Comparison of ENCODE assay signal across 18 mouse cellular contexts in genomic region chr2:28089095-28089494, GRCm38 (mm10). TPM values are rescaled to one million over a fixed set of nuclear protein-coding genes. Genes with fewer than 3 reads are reported as not detected.
DNase-seq lines count a peak whose midpoint lies in the region; ATAC-seq and TF ChIP-seq lines count a peak whose summit lies in the region.
"Had no signal": no experiment of that assay in that cellular context is flagged by ENCODE, and none has a peak within 500 bp of the region (broad histone marks: within the 10 kb centered on the region; RNA-seq: fewer than 3 reads in every experiment).

No protein-coding gene starts in this region.

- no peaks in the 10 kb centered on the region for H3K27me3 ChIP-seq in hindbrain, embryonic 10.5 days (ENCODE audit: insufficient read depth, poor library complexity, severe bottlenecking)
- H3K27me3 ChIP-seq in hindbrain, postnatal 0 days (ENCODE audit: insufficient read depth, low read length): no peaks in the 10 kb centered on the region
- H3K27me3 ChIP-seq in lung, embryonic 16.5 days (ENCODE audit: control insufficient read depth, insufficient read depth, low read depth, low read length): no peaks in the 10 kb centered on the region
- H3K27me3 ChIP-seq in hindbrain, embryonic 14.5 days (ENCODE audit: control insufficient read depth, insufficient read depth, low read length): no peaks in the 10 kb centered on the region
- H3K27me3 ChIP-seq in midbrain, embryonic 16.5 days (ENCODE audit: control insufficient read depth, insufficient read depth, low read depth, low read length): no peaks in the 10 kb centered on the region
- H3K27me3 ChIP-seq: embryonic facial prominence, embryonic 15.5 days had no signal

- peak overlapping the region; percentile 51; the same call in 1 of the 2 replicates for H3K27ac ChIP-seq in hindbrain, embryonic 10.5 days
- no peak overlapping the region for H3K27ac ChIP-seq in hindbrain, postnatal 0 days
- H3K27ac ChIP-seq in lung, embryonic 16.5 days (ENCODE audit: low read length): no peak overlapping the region
- peak overlapping the region; percentile 80; the same call in 1 of the 2 replicates for H3K27ac ChIP-seq in hindbrain, embryonic 14.5 days
- no peak overlapping the region for H3K27ac ChIP-seq in midbrain, embryonic 16.5 days (ENCODE audit: low read length)
- H3K27ac ChIP-seq: embryonic facial prominence, embryonic 15.5 days had no signal

- H3K4me3 ChIP-seq in hindbrain, embryonic 10.5 days: no peak overlapping the region
- H3K4me3 ChIP-seq in hindbrain, postnatal 0 days (ENCODE audit: low read length): no peak overlapping the region
- H3K4me3 ChIP-seq in lung, embryonic 16.5 days (ENCODE audit: low read length): no peak overlapping the region
- H3K4me3 ChIP-seq in lung, adult 2 months (replicated peaks; ENCODE audit: extremely low read depth, low read depth, low read length): no peak overlapping the region
- H3K4me3 ChIP-seq in hindbrain, embryonic 14.5 days (replicated peaks; ENCODE audit: low read length): no peak overlapping the region
- H3K4me3 ChIP-seq in midbrain, embryonic 16.5 days (ENCODE audit: low read depth, low read length): no peak overlapping the region
- H3K4me3 ChIP-seq: embryonic facial prominence, embryonic 15.5 days had no signal

- DNase-seq in hindbrain, embryonic 10.5 days (ENCODE audit: low spot score): no peak
- DNase-seq in hindbrain, postnatal 0 days (ENCODE audit: low spot score): no peak
- DNase-seq in lung, adult 2 months: no peak
- DNase-seq in hindbrain, embryonic 14.5 days (ENCODE audit: low spot score): no peak
- no peak for DNase-seq in right cerebral cortex, postnatal 14 days
- no peak for DNase-seq in testis, postnatal 10 days (ENCODE audit: low spot score)
- DNase-seq: adrenal gland, postnatal 36 days; cerebellum, adult 9-11 months; kidney, postnatal 10 days; right cerebral cortex, postnatal 25 days had no signal

- H3K36me3 ChIP-seq in hindbrain, embryonic 10.5 days: no peaks in the 10 kb centered on the region
- no peaks in the 10 kb centered on the region for H3K36me3 ChIP-seq in hindbrain, postnatal 0 days (ENCODE audit: insufficient read depth, low read length)
- no peaks in the 10 kb centered on the region for H3K36me3 ChIP-seq in lung, embryonic 16.5 days (ENCODE audit: control insufficient read depth, insufficient read depth, low read length)
- H3K36me3 ChIP-seq in hindbrain, embryonic 14.5 days (replicated peaks; ENCODE audit: control insufficient read depth, insufficient read depth): no peaks in the 10 kb centered on the region
- H3K36me3 ChIP-seq in midbrain, embryonic 16.5 days (ENCODE audit: control insufficient read depth, insufficient read depth, low read length): no peaks in the 10 kb centered on the region
- H3K36me3 ChIP-seq: embryonic facial prominence, embryonic 15.5 days had no signal

- H3K9ac ChIP-seq in hindbrain, postnatal 0 days (replicated peaks; ENCODE audit: low read length): no peak overlapping the region
- H3K9ac ChIP-seq in lung, embryonic 16.5 days (ENCODE audit: low read length): no peak overlapping the region
- H3K9ac ChIP-seq in hindbrain, embryonic 14.5 days: no peak overlapping the region
- no peak overlapping the region for H3K9ac ChIP-seq in midbrain, embryonic 16.5 days (ENCODE audit: low read depth, low read length)
- H3K9ac ChIP-seq: embryonic facial prominence, embryonic 15.5 days had no signal

- no peaks in the 10 kb centered on the region for H3K9me3 ChIP-seq in hindbrain, embryonic 10.5 days
- no peaks in the 10 kb centered on the region for H3K9me3 ChIP-seq in hindbrain, postnatal 0 days (ENCODE audit: low read length)
- no peaks in the 10 kb centered on the region for H3K9me3 ChIP-seq in lung, embryonic 16.5 days (ENCODE audit: control insufficient read depth, low read length)
- no peaks in the 10 kb centered on the region for H3K9me3 ChIP-seq in hindbrain, embryonic 14.5 days (ENCODE audit: control insufficient read depth, low read length)
- H3K9me3 ChIP-seq in midbrain, embryonic 16.5 days (replicated peaks; ENCODE audit: control insufficient read depth, low read length, poor library complexity, severe bottlenecking): no peaks in the 10 kb centered on the region
- H3K9me3 ChIP-seq: embryonic facial prominence, embryonic 15.5 days had no signal

- no peak overlapping the region for H3K4me2 ChIP-seq in hindbrain, postnatal 0 days (ENCODE audit: low read depth, low read length)
- no peak overlapping the region for H3K4me2 ChIP-seq in lung, embryonic 16.5 days (ENCODE audit: low read depth, low read length)
- no peak overlapping the region for H3K4me2 ChIP-seq in hindbrain, embryonic 14.5 days (replicated peaks)
- H3K4me2 ChIP-seq in midbrain, embryonic 16.5 days (ENCODE audit: low read length): no peak overlapping the region
- H3K4me2 ChIP-seq: embryonic facial prominence, embryonic 15.5 days had no signal

- WGBS in hindbrain, embryonic 10.5 days: 70% methylated on average over 5 of the region's 5 CpGs
- 79% methylated on average over 5 of the region's 5 CpGs for WGBS in hindbrain, postnatal 0 days
- WGBS in lung, embryonic 16.5 days: 21% methylated on average over 5 of the region's 5 CpGs
- WGBS in lung, adult 2 months: 47% methylated on average over 5 of the region's 5 CpGs
- 67% methylated on average over 5 of the region's 5 CpGs for WGBS in hindbrain, embryonic 14.5 days
- WGBS in midbrain, embryonic 16.5 days: 76% methylated on average over 5 of the region's 5 CpGs

- H3K4me1 ChIP-seq in hindbrain, embryonic 10.5 days (replicated peaks): peaks cover 30% of the 10 kb centered on the region
- 0 out of 2 replicates have a peak, but pooled peaks cover 4% of the 10 kb centered on the region for H3K4me1 ChIP-seq in hindbrain, postnatal 0 days (ENCODE audit: insufficient read depth, low read length)
- peaks cover 4% of the 10 kb centered on the region; the same call in 1 of the 2 replicates for H3K4me1 ChIP-seq in lung, embryonic 16.5 days (replicated peaks; ENCODE audit: control insufficient read depth, insufficient read depth, low read length)
- H3K4me1 ChIP-seq in lung, adult 2 months (ENCODE audit: control insufficient read depth, insufficient read depth, low read length): no peaks in the 10 kb centered on the region; the same call in 1 of the 2 replicates
- H3K4me1 ChIP-seq in hindbrain, embryonic 14.5 days (replicated peaks; ENCODE audit: control insufficient read depth, insufficient read depth, low read length): peaks cover 19% of the 10 kb centered on the region
- H3K4me1 ChIP-seq in midbrain, embryonic 16.5 days (ENCODE audit: control insufficient read depth, insufficient read depth, low read length): peaks cover 19% of the 10 kb centered on the region
- H3K4me1 ChIP-seq: embryonic facial prominence, embryonic 15.5 days had no signal

- TF ChIP-seq POLR2A in lung, adult 2 months (IDR thresholded peaks at IDR 0.05; ENCODE audit: borderline replicate concordance, extremely low read depth, low read depth, low read length): no peak

- TF ChIP-seq CTCF in hindbrain, postnatal 0 days (IDR thresholded peaks at IDR 0.05; ENCODE audit: low read depth): no peak
- no peak for TF ChIP-seq CTCF in lung, adult 2 months (IDR thresholded peaks at IDR 0.05; ENCODE audit: insufficient read depth, low read length)

- ATAC-seq in hindbrain, postnatal 0 days: no peak
- peak; percentile 93 for ATAC-seq in lung, embryonic 16.5 days (ENCODE audit: low read depth)
- no peak for ATAC-seq in hindbrain, embryonic 14.5 days (ENCODE audit: low FRiP score)
- ATAC-seq in midbrain, embryonic 16.5 days: 0 out of 2 replicates have a peak, but pooled peaks have one; percentile 40
- ATAC-seq: Patski had no signal

RNA-seq across cellular contexts. Expression of gene Fcnb, which starts 4.4 kb away (rescaled TPM):
- not detected in 2 replicates for polyA plus RNA-seq in hindbrain, embryonic 10.5 days (2016; fragmentation: Nextera tagmentation; extraction: Ambion mirVana)
- not detected in 2 replicates for total RNA-seq in hindbrain, postnatal 0 days (2014; rRNA removed)
- not detected in 2 replicates for polyA plus RNA-seq in hindbrain, postnatal 0 days (2015; fragmentation: Nextera tagmentation; extraction: Ambion mirVana)
- 0.25 and 1.4 TPM in 2 replicates for polyA plus RNA-seq in lung, embryonic 16.5 days (2015; fragmentation: Nextera tagmentation; extraction: Ambion mirVana)
- polyA plus RNA-seq in lung, adult 2 months (2012; rRNA removed): 0.13 TPM in 1 of 2 replicates, not detected in the other
- 0.54 TPM in 1 of 2 replicates, not detected in the other for polyA plus RNA-seq in hindbrain, embryonic 14.5 days (2014; fragmentation: Nextera tagmentation; extraction: Ambion mirVana)
- not detected in 2 replicates for polyA plus RNA-seq in midbrain, embryonic 16.5 days (2015; fragmentation: Nextera tagmentation; extraction: Ambion mirVana)
- total RNA-seq: adrenal gland, postnatal 36 days; left cerebral cortex, postnatal 10 days; liver, adult 2 months had no signal
- polyA plus RNA-seq: liver, adult 2 months; Patski; testis, adult 2 months; urinary bladder, adult 2 months had no signal

Comparison
In these comparisons a context has a peak if more than half of its experiments do, and no peak if none do; other contexts are left out.
1. H3K27ac ChIP-seq: peak in hindbrain, embryonic 10.5 days (single experiment) and hindbrain, embryonic 14.5 days (single experiment); none in hindbrain, postnatal 0 days (single experiment), lung, embryonic 16.5 days (single experiment) and midbrain, embryonic 16.5 days (single experiment).
2. ATAC-seq: peak in lung, embryonic 16.5 days (single experiment) and midbrain, embryonic 16.5 days (single experiment); none in hindbrain, postnatal 0 days (single experiment) and hindbrain, embryonic 14.5 days (single experiment).